Mouse (Mus musculus): ENCODE results near the gene Gm10961. TPM values are rescaled to one million over a fixed set of nuclear protein-coding genes. Genes with fewer than 3 reads are reported as not detected.

Gene Gm10961
- polyA plus RNA-seq, 1 experiment from 2014 or later, result not detected

DNA sequence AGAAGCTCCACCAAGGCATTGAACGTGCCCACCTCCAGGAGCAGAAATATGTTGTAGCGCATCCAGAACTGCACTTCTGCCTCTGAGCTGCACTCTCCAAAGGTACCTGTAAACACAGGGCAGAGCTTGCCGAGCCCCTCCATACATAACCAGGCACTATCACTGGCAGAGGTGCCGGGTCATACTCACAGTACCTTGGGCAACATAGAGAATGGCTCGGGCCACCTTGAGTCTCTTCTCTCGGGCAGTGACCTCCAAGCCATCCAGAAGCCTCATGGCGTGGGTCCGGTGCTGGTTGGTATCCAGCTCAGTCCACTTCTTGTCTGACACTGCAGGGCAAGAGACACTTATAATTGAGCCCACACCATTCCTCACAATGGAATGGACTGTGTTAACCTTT is 4.4 kb upstream of the Gm10961 start:
- Histone ChIP-seq H3K27me3 (ENCODE audit: control insufficient read depth, insufficient read depth, low read length) (no peaks in the 10 kb centered on the region), H3K4me3 (ENCODE audit: low read length) (no peak overlapping the region), H3K9me3 (ENCODE audit: control insufficient read depth, low read length) (no peaks in the 10 kb centered on the region), H3K36me3 (ENCODE audit: control insufficient read depth, insufficient read depth, low read length) (peaks cover 66% of the 10 kb centered on the region), H3K4me1 (ENCODE audit: control insufficient read depth, insufficient read depth, low read length) (no peaks in the 10 kb centered on the region), H3K9ac (ENCODE audit: low read depth, low read length) (no peak overlapping the region), H3K27ac (ENCODE audit: low read depth, low read length) (no peak overlapping the region), H3K4me2 (replicated peaks; ENCODE audit: low read depth, low read length) (no peak overlapping the region)
- 93% methylated on average over 8 of the region's 8 CpGs for WGBS
- ATAC-seq (ENCODE audit: low FRiP score, low TSS enrichment), result no peak

DNA sequence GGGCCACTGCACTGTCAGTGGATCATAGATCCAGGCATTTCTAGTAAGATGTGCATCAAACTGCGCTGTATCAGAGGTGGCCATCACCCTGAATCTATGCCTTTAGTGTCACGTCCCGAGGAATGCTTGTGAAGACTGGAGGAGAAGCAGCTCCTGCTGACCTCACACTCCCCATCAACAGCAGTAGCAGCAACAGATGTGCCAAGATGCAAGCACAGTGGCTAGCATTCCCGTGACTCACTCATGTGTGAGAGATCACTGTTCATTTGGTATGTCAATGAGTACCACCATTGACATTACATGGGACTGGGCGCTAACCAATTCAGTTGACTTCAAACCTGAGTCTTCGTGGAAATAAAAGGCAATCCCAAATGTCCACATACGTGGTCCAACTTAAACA is 3.5 kb upstream of the Gm10961 start:
- no peak for ATAC-seq (ENCODE audit: low FRiP score, low TSS enrichment)

DNA sequence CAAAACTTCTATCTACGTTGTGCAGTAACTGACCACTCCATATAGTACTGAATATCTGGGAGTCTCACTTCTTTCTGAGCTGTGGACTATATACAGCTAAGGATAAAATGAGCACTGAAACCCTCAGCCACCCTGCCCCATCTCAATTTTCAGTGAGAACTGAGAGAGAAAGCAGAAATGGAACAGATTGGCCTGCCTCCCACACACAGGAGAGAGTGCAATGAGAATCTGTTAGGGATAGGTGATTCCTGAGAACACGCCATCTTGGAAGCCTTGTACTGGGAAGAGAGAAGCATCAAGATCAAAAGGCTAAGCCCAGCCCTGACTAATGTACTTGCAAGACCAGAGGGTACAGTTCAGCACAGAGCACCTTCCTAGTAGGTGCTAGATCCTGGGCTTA is 2.6 kb upstream of the Gm10961 start:
- Histone ChIP-seq H3K27me3 (ENCODE audit: control insufficient read depth, insufficient read depth, low read length) (no peaks in the 10 kb centered on the region), H3K27ac (ENCODE audit: low read depth, low read length) (no peak overlapping the region), H3K9ac (ENCODE audit: low read depth, low read length) (no peak overlapping the region), H3K4me2 (replicated peaks; ENCODE audit: low read depth, low read length) (no peak overlapping the region), H3K36me3 (ENCODE audit: control insufficient read depth, insufficient read depth, low read length) (peaks cover 50% of the 10 kb centered on the region), H3K4me3 (ENCODE audit: low read length) (no peak overlapping the region), H3K9me3 (ENCODE audit: control insufficient read depth, low read length) (no peaks in the 10 kb centered on the region), H3K4me1 (ENCODE audit: control insufficient read depth, insufficient read depth, low read length) (no peaks in the 10 kb centered on the region)
- 86% methylated on average over 2 of the region's 2 CpGs for WGBS
- no peak for ATAC-seq (ENCODE audit: low FRiP score, low TSS enrichment)

More for the DNA sequence above, 3.5 kb upstream of the Gm10961 start:
- Histone ChIP-seq H3K9ac (ENCODE audit: low read depth, low read length) (no peak overlapping the region), H3K27me3 (ENCODE audit: control insufficient read depth, insufficient read depth, low read length) (no peaks in the 10 kb centered on the region), H3K4me2 (replicated peaks; ENCODE audit: low read depth, low read length) (no peak overlapping the region), H3K9me3 (ENCODE audit: control insufficient read depth, low read length) (no peaks in the 10 kb centered on the region), H3K36me3 (ENCODE audit: control insufficient read depth, insufficient read depth, low read length) (peaks cover 59% of the 10 kb centered on the region), H3K4me3 (ENCODE audit: low read length) (no peak overlapping the region), H3K4me1 (ENCODE audit: control insufficient read depth, insufficient read depth, low read length) (no peaks in the 10 kb centered on the region), H3K27ac (ENCODE audit: low read depth, low read length) (no peak overlapping the region)
- 93% methylated on average over 7 of the region's 7 CpGs for WGBS

DNA sequence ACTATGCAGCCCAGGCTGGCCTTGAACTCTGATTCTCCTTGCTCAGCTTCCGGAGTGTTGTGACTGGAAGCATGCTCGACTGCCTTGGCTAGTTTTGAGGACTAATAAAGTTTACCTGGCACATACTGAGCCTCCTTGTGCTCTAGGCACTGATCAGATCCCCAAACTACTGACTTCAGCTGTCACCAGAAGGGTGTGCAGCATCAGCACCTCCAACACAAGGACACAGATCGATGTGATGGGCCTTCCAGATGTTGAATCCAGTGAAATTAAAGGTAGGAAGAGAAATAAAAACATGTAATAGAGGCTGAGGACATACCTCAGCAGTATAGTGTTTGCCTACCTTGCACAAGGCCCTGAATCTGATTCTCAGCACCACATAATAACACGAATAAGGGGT is 1.7 kb upstream of the Gm10961 start:
- no peaks in the 10 kb centered on the region for H3K4me1 ChIP-seq (ENCODE audit: control insufficient read depth, insufficient read depth, low read length)
- ATAC-seq (ENCODE audit: low FRiP score, low TSS enrichment), result no peak

DNA sequence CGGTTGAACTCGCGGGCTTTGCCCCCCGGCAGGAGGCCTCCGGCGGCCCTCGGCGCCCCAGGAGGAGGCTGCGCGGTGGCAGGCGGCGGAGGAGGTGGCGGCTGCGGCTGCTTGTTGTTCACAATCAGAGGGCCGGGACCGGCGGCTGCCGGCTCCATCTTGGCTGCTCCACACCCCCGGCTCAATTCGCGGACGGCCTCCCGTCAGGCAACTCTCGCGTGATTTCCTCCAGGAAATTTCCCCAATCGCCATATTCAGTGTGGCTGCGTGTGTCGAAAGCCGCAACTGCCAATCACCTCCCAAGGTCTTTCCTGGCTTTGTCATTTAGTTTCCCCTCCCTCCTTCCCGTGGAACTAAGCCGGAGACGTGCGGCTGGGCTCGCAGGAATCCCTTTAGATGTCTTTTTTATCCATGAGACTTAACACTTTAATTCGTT is 419 bp downstream of the Gm10961 start, which contains the start of gene Strip1:
Gene Strip1, minus strand, starts transcription at position 172 of the 436 bp plus-strand sequence.
- H3K27me3 ChIP-seq (ENCODE audit: control insufficient read depth, insufficient read depth, low read length), result no peaks in the 10 kb centered on the region
- no peaks in the 10 kb centered on the region for H3K9me3 ChIP-seq (ENCODE audit: control insufficient read depth, low read length)
- H3K27ac ChIP-seq (ENCODE audit: low read depth, low read length), result peak within 1 kb of the TSS; percentile 67
- WGBS, result under 1% methylated on average over 23 of the region's 35 CpGs
- peaks cover 21% of the 10 kb centered on the region for H3K36me3 ChIP-seq (ENCODE audit: control insufficient read depth, insufficient read depth, low read length)
- H3K4me3 ChIP-seq (ENCODE audit: low read length), result peak within 1 kb of the TSS; percentile 79
- peak within 1 kb of the TSS; percentile 83 for H3K9ac ChIP-seq (ENCODE audit: low read depth, low read length)
- peak; percentile 96 for ATAC-seq (ENCODE audit: low FRiP score, low TSS enrichment)
- no peaks in the 10 kb centered on the region for H3K4me1 ChIP-seq (ENCODE audit: control insufficient read depth, insufficient read depth, low read length)
- H3K4me2 ChIP-seq (replicated peaks; ENCODE audit: low read depth, low read length), result peak within 1 kb of the TSS; percentile 69

More for the DNA sequence above, 1.7 kb upstream of the Gm10961 start:
- no peaks in the 10 kb centered on the region for H3K27me3 ChIP-seq (ENCODE audit: control insufficient read depth, insufficient read depth, low read length)
- no peak overlapping the region for H3K9ac ChIP-seq (ENCODE audit: low read depth, low read length)
- 89% methylated on average over 4 of the region's 4 CpGs for WGBS
- H3K4me3 ChIP-seq (ENCODE audit: low read length), result no peak overlapping the region
- H3K36me3 ChIP-seq (ENCODE audit: control insufficient read depth, insufficient read depth, low read length), result peaks cover 42% of the 10 kb centered on the region
- no peak overlapping the region for H3K4me2 ChIP-seq (replicated peaks; ENCODE audit: low read depth, low read length)
- no peaks in the 10 kb centered on the region for H3K9me3 ChIP-seq (ENCODE audit: control insufficient read depth, low read length)
- H3K27ac ChIP-seq (ENCODE audit: low read depth, low read length), result no peak overlapping the region

DNA sequence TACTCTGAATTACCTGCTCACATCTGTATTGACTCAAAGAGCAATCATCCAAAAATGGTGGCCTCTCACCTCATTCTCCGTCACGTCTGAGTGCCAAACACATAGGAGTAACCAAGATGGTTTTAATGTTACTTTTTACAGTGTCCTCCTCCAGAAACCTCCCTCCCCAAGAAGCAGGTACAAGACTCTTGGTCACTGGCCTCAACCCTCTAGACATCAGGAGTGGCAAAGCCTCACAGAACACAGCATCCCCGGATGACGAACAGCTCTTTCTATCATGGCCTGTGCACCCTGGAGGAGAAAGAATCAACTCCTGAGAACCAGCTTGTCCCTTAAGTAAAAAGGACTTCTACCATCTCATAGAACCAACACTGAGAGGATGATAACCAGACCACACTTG is 1.7 kb downstream of the Gm10961 start:
- ATAC-seq (ENCODE audit: low FRiP score, low TSS enrichment), result no peak
- H3K4me3 ChIP-seq (ENCODE audit: low read length), result no peak overlapping the region
- no peaks in the 10 kb centered on the region for H3K4me1 ChIP-seq (ENCODE audit: control insufficient read depth, insufficient read depth, low read length)
- no peaks in the 10 kb centered on the region for H3K27me3 ChIP-seq (ENCODE audit: control insufficient read depth, insufficient read depth, low read length)
- no peak overlapping the region for H3K4me2 ChIP-seq (replicated peaks; ENCODE audit: low read depth, low read length)
- WGBS, result 87% methylated on average over 4 of the region's 4 CpGs
- peaks cover 9% of the 10 kb centered on the region; the same call in 1 of the 2 replicates for H3K36me3 ChIP-seq (ENCODE audit: control insufficient read depth, insufficient read depth, low read length)
- H3K9me3 ChIP-seq (ENCODE audit: control insufficient read depth, low read length), result no peaks in the 10 kb centered on the region
- H3K9ac ChIP-seq (ENCODE audit: low read depth, low read length), result no peak overlapping the region
- no peak overlapping the region for H3K27ac ChIP-seq (ENCODE audit: low read depth, low read length)

DNA sequence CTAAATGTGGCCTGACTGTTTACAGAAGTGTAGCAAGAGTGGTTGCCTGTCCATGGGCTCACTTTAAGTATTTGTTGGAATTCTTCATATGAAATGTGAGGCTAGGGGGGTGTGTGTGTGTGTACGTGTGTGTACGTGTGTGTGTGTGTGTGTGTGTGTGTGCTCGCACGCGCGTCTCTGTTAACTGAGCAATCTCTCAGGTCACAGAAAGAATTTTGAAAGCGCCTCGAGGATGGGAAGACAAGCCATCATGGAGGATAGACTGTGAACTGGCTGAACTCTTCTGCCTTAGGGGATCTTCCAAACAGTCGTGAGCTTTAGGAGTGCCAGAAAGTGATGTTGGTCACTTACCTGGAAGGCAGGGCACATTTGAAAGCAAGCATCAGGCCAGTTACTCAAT is 2.8 kb downstream of the Gm10961 start:
- Histone ChIP-seq H3K9me3 (ENCODE audit: control insufficient read depth, low read length) (no peaks in the 10 kb centered on the region), H3K27ac (ENCODE audit: low read depth, low read length) (no peak overlapping the region), H3K4me2 (replicated peaks; ENCODE audit: low read depth, low read length) (no peak overlapping the region), H3K27me3 (ENCODE audit: control insufficient read depth, insufficient read depth, low read length) (no peaks in the 10 kb centered on the region), H3K4me1 (ENCODE audit: control insufficient read depth, insufficient read depth, low read length) (no peaks in the 10 kb centered on the region), H3K4me3 (ENCODE audit: low read length) (no peak overlapping the region), H3K9ac (ENCODE audit: low read depth, low read length) (no peak overlapping the region), H3K36me3 (ENCODE audit: control insufficient read depth, insufficient read depth, low read length) (peaks cover 4% of the 10 kb centered on the region; the same call in 1 of the 2 replicates)
- no peak for ATAC-seq (ENCODE audit: low FRiP score, low TSS enrichment)
- 92% methylated on average over 9 of the region's 9 CpGs for WGBS

DNA sequence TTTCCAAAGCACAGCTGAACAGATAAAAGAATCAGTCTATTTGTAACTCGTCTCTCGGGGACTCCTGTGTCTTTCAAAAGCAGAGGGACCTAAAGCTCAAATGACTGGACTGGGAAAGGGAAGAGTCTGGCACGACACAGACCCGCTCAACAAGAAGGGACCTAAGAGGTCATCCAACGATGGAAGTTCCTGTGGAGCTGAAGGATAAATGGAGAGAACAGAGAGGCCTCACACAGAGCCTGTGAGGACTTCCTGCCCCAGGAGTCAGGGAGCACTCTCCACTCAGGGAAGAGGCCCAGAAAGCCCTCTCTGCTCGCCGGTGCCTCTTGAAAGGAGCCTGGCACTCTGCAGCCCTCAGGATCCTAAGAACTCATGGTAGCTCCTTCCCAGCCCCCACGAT is 4.7 kb downstream of the Gm10961 start:
- H3K9ac ChIP-seq (ENCODE audit: low read depth, low read length), result no peak overlapping the region
- H3K4me1 ChIP-seq (ENCODE audit: control insufficient read depth, insufficient read depth, low read length), result no peaks in the 10 kb centered on the region
- no peaks in the 10 kb centered on the region for H3K9me3 ChIP-seq (ENCODE audit: control insufficient read depth, low read length)
- ATAC-seq (ENCODE audit: low FRiP score, low TSS enrichment), result no peak
- no peaks in the 10 kb centered on the region for H3K27me3 ChIP-seq (ENCODE audit: control insufficient read depth, insufficient read depth, low read length)
- no peak overlapping the region for H3K27ac ChIP-seq (ENCODE audit: low read depth, low read length)
- H3K4me3 ChIP-seq (ENCODE audit: low read length), result no peak overlapping the region
- H3K4me2 ChIP-seq (replicated peaks; ENCODE audit: low read depth, low read length), result no peak overlapping the region
- 65% methylated on average over 8 of the region's 8 CpGs for WGBS
- H3K36me3 ChIP-seq (ENCODE audit: control insufficient read depth, insufficient read depth, low read length), result no peaks in the 10 kb centered on the region

DNA sequence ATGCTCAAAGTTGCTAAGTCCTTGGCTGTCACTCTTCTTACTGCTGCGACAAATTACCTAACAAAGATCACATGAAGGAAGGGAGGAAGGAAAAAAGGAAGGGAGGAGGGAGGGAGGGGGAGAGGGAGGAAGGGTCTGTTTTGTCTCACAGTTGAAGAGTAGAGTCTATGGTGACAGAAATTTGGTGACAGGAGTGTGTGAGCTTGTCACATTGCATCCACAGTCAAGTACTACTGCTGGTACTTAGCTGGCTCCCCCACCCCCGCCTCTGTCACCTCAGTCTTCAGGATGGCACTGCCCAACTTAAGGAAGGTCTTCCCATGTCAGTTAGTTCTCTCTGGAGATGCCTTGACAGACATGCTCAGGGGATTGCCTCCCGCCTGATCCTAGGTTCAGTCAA is 5.1 kb downstream of the Gm10961 start:
- ATAC-seq (ENCODE audit: low FRiP score, low TSS enrichment), result no peak
- no peaks in the 10 kb centered on the region for H3K9me3 ChIP-seq (ENCODE audit: control insufficient read depth, low read length)
- WGBS, result 86% methylated on average over 3 of the region's 3 CpGs
- no peaks in the 10 kb centered on the region for H3K4me1 ChIP-seq (ENCODE audit: control insufficient read depth, insufficient read depth, low read length)
- H3K4me2 ChIP-seq (replicated peaks; ENCODE audit: low read depth, low read length), result no peak overlapping the region
- no peak overlapping the region for H3K4me3 ChIP-seq (ENCODE audit: low read length)
- no peak overlapping the region for H3K9ac ChIP-seq (ENCODE audit: low read depth, low read length)
- H3K27me3 ChIP-seq (ENCODE audit: control insufficient read depth, insufficient read depth, low read length), result no peaks in the 10 kb centered on the region
- H3K27ac ChIP-seq (ENCODE audit: low read depth, low read length), result no peak overlapping the region
- no peaks in the 10 kb centered on the region for H3K36me3 ChIP-seq (ENCODE audit: control insufficient read depth, insufficient read depth, low read length)

Data from kidney, embryonic 14.5 days (tissue).